Mouse (Mus musculus) heart, adult 2 months (tissue): ENCODE measurements around the gene Mrpl19. TPM values are rescaled to one million over a fixed set of nuclear protein-coding genes. Genes with fewer than 3 reads are reported as not detected.

Experiments used
- DNase-seq, 2 experiments: peaks; one replicate each; pipeline ENCODE4 v3.0.0; 2021
- H3K27ac ChIP-seq: fragments of 200-600 bp; 2 replicates; pipeline ENCODE4 v1.8.1; 2022
- H3K27me3 ChIP-seq: fragments of 200-500 bp; 2 replicates; pipeline ENCODE4 v1.6.1; 2012; ENCODE audit warnings: mild to moderate bottlenecking, low read length, inconsistent platforms, mixed read lengths; ENCODE audit not compliant: control insufficient read depth, insufficient read depth
- H3K36me3 ChIP-seq: fragments of 200-500 bp; 2 replicates; pipeline ENCODE4 v1.6.1; 2012; ENCODE audit warnings: low read length, inconsistent platforms; ENCODE audit not compliant: control insufficient read depth, insufficient read depth
- H3K4me1 ChIP-seq: fragments of 200-500 bp; 2 replicates; pipeline ENCODE4 v1.6.1; 2011; ENCODE audit warnings: low read length; ENCODE audit not compliant: control insufficient read depth, insufficient read depth
- H3K4me3 ChIP-seq: fragments of 200-600 bp; 2 replicates; pipeline ENCODE4 v1.8.1; 2022
- H3K79me2 ChIP-seq: fragments of 200-500 bp; replicated peaks from 2 replicates; pipeline ENCODE4 v1.6.1; 2012; ENCODE audit warnings: mild to moderate bottlenecking, inconsistent platforms, low read length, moderate library complexity, mixed read lengths; ENCODE audit not compliant: control insufficient read depth, insufficient read depth
- H3K9ac ChIP-seq: fragments of 200-500 bp; 2 replicates; pipeline ENCODE4 v1.6.1; 2012; ENCODE audit warnings: low read depth, mild to moderate bottlenecking, control low read depth, inconsistent platforms, low read length, mixed read lengths
- CTCF ChIP-seq: fragments of 200-600 bp; IDR thresholded peaks from 2 replicates; pipeline ENCODE4 v1.8.1; 2022; ENCODE audit warnings: antibody characterized with exemption, mild to moderate bottlenecking, moderate library complexity
- EP300 ChIP-seq: fragments of 200-500 bp; IDR thresholded peaks from 2 replicates; pipeline ENCODE4 v1.6.1; 2011; ENCODE audit warnings: low read depth, low read length, control low read depth; ENCODE audit not compliant: insufficient read depth
- POLR2A ChIP-seq: fragments of 200-500 bp; IDR thresholded peaks from 2 replicates; pipeline ENCODE4 v1.6.1; 2011; ENCODE audit warnings: mild to moderate bottlenecking, low read depth, low read length, control low read depth; ENCODE audit not compliant: insufficient read depth
- WGBS: fragments of 180-500 bp; shearing (Covaris S2); methylation state at CpG from one replicate; pipeline ENCODE4 v1.1.7; 2018; 5-methylcytosine and 5-hydroxymethylcytosine counted together
- intact Hi-C: fragments of 180-260 bp; cut with DNase I; formaldehyde crosslinking; loops from one replicate; pipeline ENCODE4 v1.15.1; 2025
- polyA plus RNA-seq: library from polyadenylated mRNA; depleted of rRNA; stranded (reverse); fragments of >200 nt; gene quantifications from 2 replicates; pipeline ENCODE4 v1.2.3, GENCODE M21; 2012
- total RNA-seq, 2 experiments: library from RNA; stranded (reverse); gene quantifications; 2 replicates each; pipeline ENCODE4 v1.2.3; 2021

Gene Mrpl19
- total and polyA plus RNA-seq, 3 experiments: 5.6 to 40.4 (median 33.7) TPM

DNA sequence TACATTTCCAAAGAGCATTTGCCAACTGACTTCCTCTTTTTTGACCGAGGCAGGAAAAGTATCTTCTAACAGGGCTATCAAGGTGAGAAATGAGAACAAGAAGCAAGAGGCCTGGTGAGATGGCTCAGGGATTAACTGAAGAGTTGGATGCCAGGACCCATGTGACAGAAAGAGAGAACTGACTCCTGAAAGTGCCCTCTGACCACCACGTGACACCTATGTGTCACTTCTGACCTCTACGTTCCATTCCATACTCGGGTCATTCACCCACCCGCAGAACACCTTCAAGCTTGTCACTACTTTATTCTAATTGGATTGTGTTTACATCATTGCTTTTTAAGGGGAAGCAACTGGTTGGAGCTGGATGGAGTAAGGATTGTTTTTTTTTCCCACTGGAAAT is 20.8 kb upstream of the Mrpl19 start:
- Histone ChIP-seq H3K4me1 (no peaks in the 10 kb centered on the region), H3K4me3 (no peak overlapping the region), H3K79me2 (no peaks in the 10 kb centered on the region), H3K27ac (no peak overlapping the region), H3K9ac (no peak overlapping the region), H3K27me3 (no peaks in the 10 kb centered on the region), H3K36me3 (no peaks in the 10 kb centered on the region)
- DNase-seq: no peak
- WGBS: 18% methylated on average over 5 of the region's 5 CpGs
- intact Hi-C loops: loop anchor here (2.0 to 5.0 kb wide), 3 partner anchors 626 to 986 kb away; no protein-coding TSS in a partner anchor
- TF ChIP-seq POLR2A: no peak
- TF ChIP-seq EP300: no peak
- no peak for TF ChIP-seq CTCF

DNA sequence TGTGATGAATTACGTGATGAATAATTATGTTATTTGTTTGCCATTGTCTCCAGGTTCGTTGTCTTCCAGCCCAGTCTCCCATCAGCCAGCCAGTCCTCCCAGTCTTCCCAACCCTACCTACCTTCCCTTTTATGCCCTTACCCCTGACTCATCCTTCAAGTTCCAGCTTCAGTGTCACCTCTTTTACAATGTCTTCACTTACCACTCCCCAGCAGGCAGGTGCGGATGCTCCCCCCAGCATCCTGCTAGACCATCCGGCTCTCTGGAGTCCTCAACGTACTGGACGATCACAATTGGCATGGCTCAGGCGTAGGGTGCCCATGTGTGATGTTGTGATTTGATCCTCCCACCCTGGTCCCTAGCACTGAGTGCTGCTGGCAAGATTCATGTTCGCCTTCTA is 20.4 kb upstream of the Mrpl19 start:
- Histone ChIP-seq H3K4me3 (no peak overlapping the region), H3K79me2 (no peaks in the 10 kb centered on the region), H3K4me1 (no peaks in the 10 kb centered on the region), H3K36me3 (no peaks in the 10 kb centered on the region), H3K9ac (no peak overlapping the region), H3K27me3 (no peaks in the 10 kb centered on the region), H3K27ac (no peak overlapping the region)
- no peak for DNase-seq
- TF ChIP-seq POLR2A (no peak), CTCF (no peak), EP300 (no peak)
- intact Hi-C loops: loop anchor here (2.0 to 5.0 kb wide), 3 partner anchors 626 to 986 kb away; no protein-coding TSS in a partner anchor
- WGBS: 85% methylated on average over 8 of the region's 8 CpGs

DNA sequence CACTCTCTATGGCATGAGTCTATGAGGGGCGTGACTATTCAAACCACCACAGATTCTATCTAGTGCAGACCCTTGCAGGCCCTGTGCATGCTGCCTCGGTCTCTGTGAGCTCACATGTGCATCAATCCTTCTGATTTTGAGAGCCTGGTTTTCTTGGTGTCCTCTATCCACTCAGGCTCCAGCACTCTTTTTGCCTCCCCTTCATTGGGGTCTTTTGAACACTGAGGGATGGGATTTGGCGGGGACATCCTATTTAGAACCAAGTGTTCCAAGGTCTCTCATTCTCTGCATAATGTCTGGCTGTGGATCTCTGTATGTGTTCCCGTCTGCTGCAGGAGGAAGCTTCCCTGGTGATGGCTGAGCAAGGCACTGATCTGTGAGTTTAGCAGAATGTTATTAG is 13.5 kb upstream of the Mrpl19 start:
- intact Hi-C loops: no loop called here
- TF ChIP-seq POLR2A (no peak), EP300 (no peak), CTCF (no peak)
- Histone ChIP-seq H3K36me3 (no peaks in the 10 kb centered on the region), H3K27ac (no peak overlapping the region), H3K9ac (no peak overlapping the region), H3K79me2 (no peaks in the 10 kb centered on the region), H3K4me1 (no peaks in the 10 kb centered on the region), H3K27me3 (0 out of 2 replicates have a peak, but pooled peaks cover under 1% of the 10 kb centered on the region), H3K4me3 (no peak overlapping the region)
- 83% methylated on average over 4 of the region's 4 CpGs for WGBS
- DNase-seq: no peak

DNA sequence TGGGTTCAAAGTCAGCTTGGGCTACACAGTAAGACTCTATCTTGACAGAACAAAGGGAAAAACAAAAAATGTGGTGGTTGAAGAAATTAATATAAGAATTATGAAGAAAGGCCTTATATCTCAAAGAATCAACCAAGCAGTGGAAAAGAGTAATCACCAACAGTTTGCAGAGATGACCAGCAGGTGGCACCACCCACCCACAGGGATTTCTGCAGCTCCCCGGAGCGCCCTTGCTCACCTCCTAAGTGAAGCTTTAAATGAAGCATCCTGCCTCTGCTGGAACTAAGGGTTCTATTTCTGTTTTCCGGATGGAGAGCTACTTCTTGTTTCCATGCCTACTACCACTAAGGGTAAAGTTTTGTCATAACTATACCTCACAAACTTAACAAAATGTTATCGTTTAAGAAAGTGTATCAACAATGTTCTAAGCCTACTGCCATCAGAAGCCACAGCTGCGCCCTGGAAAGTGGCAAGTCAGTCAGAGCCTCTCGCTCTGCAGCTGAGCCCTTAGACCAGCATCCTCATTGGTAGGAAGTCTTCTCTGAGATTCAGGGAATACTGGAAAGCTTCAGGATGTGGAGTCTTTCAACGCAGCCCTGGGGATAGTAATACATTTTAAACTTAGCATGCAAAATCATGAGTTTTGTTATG is 10.3 kb upstream of the Mrpl19 start:
- intact Hi-C loops: loop anchor here (1.0 kb wide), 1 partner anchor 143 kb away; no protein-coding TSS in a partner anchor
- no peaks in the 10 kb centered on the region for H3K36me3 ChIP-seq
- 26% methylated on average over 7 of the region's 7 CpGs for WGBS
- no peak overlapping the region for H3K4me3 ChIP-seq
- 0 out of 2 replicates have a peak, but pooled peaks cover 1% of the 10 kb centered on the region for H3K27me3 ChIP-seq
- no peak overlapping the region for H3K27ac ChIP-seq
- DNase-seq: peak; percentile 59 to 77
- H3K9ac ChIP-seq: no peak overlapping the region
- H3K4me1 ChIP-seq: no peaks in the 10 kb centered on the region
- no peaks in the 10 kb centered on the region for H3K79me2 ChIP-seq
- TF ChIP-seq EP300 (0 out of 2 replicates have a peak, but pooled peaks have one; percentile 41), CTCF (no peak; the same call in 1 of the 2 replicates), POLR2A (no peak)

DNA sequence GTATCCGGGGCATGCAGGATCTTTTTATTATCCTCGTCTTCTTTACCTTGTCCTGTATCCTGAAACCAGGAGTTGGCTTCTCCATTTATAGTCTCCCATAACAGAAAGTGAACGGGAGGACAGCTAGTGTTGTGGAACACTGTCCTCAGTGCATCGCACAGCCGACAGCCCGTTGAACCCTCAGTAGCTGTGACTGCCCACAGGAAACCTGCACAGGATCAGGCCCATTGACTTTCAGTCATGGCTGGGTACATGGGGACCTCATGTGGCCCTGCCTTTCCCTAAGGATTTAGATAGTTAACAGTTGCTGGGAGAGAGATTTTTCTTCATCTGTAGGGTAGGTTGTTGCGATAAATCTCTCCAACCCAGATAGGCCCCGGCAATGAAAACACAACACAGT is 6.8 kb upstream of the Mrpl19 start:
- Histone ChIP-seq H3K79me2 (no peaks in the 10 kb centered on the region), H3K27me3 (0 out of 2 replicates have a peak, but pooled peaks cover 1% of the 10 kb centered on the region), H3K36me3 (no peaks in the 10 kb centered on the region), H3K9ac (no peak overlapping the region), H3K27ac (no peak overlapping the region), H3K4me1 (no peaks in the 10 kb centered on the region), H3K4me3 (no peak overlapping the region)
- WGBS: 71% methylated on average over 8 of the region's 8 CpGs
- no peak for DNase-seq
- intact Hi-C loops: no loop called here
- TF ChIP-seq POLR2A (no peak), EP300 (no peak), CTCF (no peak)

DNA sequence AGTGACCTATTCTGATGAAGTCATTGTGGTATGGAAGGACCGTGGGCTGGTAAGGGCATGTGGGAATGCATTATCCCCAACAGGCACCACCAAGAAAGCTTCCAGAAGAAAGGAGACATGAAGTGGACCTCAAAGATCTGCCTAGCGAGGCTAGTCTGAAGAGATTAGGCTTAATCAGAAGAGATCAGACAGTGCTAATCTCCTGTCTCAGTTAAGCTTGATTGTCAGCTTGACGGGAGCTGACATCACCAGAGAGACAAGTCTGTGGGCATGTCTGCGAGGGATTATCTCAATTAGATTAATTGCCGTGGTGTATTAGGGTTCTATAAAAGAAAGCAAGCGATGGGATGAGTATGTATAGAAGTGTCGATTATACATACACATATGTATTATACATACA is 5.4 kb upstream of the Mrpl19 start:
- Histone ChIP-seq H3K4me1 (no peaks in the 10 kb centered on the region), H3K4me3 (no peak overlapping the region), H3K79me2 (no peaks in the 10 kb centered on the region), H3K27ac (no peak overlapping the region), H3K36me3 (no peaks in the 10 kb centered on the region), H3K27me3 (0 out of 2 replicates have a peak, but pooled peaks cover 1% of the 10 kb centered on the region), H3K9ac (no peak overlapping the region)
- no peak for DNase-seq
- 74% methylated on average over 7 of the region's 7 CpGs for WGBS
- TF ChIP-seq CTCF: no peak
- TF ChIP-seq EP300: no peak
- TF ChIP-seq POLR2A: no peak
- intact Hi-C loops: no loop called here
